Mouse (Mus musculus) embryonic fibroblast, embryonic 13.5 days (primary cell): ENCODE results near the gene Optn. TPM values are rescaled to one million over a fixed set of nuclear protein-coding genes. Genes with fewer than 3 reads are reported as not detected.

ENCODE experiments used
- H3K27ac ChIP-seq: 2 replicates; pipeline ENCODE4 v1.5.1; 2012; ENCODE audit warnings: low read length, control low read depth, inconsistent platforms; ENCODE audit not compliant: insufficient read depth
- H3K4me1 ChIP-seq: 2 replicates; pipeline ENCODE4 v1.6.1; 2011; ENCODE audit warnings: low read length; ENCODE audit not compliant: control insufficient read depth, insufficient read depth
- H3K4me3 ChIP-seq: 2 replicates; pipeline ENCODE4 v1.5.1; 2011; ENCODE audit warnings: mild to moderate bottlenecking, control low read depth, low read length; ENCODE audit not compliant: insufficient read depth
- CTCF ChIP-seq: IDR thresholded peaks from 2 replicates; pipeline ENCODE4 v1.5.1; 2011; ENCODE audit warnings: mild to moderate bottlenecking, control low read depth, low read length, moderate library complexity, borderline replicate concordance; ENCODE audit not compliant: insufficient read depth
- POLR2A ChIP-seq: IDR thresholded peaks from 2 replicates; pipeline ENCODE4 v1.6.1; 2011; ENCODE audit warnings: low read depth, mild to moderate bottlenecking, control low read depth, low read length, moderate library complexity
- polyA plus RNA-seq: library from polyadenylated mRNA; stranded (reverse); fragments of >200 nt; gene quantifications from 2 replicates; pipeline ENCODE4 v1.2.4, GENCODE M21; 2011; ENCODE audit warnings: low read depth; ENCODE audit not compliant: missing spikeins, insufficient read length

Optn gene
- polyA plus RNA-seq, 1 experiment: 10.4 TPM

DNA sequence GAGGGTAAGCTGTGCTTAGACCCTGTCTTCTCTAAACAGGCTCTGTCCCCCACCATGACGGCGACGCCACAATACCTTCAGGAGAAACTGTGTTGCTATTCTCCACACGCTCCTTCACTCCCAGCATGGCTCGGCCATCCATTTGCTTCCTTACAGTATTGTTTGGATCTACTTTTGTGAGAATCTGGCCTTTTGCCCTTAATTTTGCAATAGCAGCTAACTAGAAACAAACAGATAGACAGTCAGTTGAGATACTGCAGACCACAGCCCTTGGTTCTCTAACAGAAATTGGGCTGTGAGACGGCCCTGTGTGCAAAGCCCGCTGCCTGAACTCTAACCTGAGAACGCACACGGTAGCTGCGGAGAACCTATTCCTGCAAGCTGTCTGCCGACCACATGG, 68.2 kb downstream of the Optn start:
- Histone ChIP-seq H3K4me3 (no peak overlapping the region), H3K27ac (no peak overlapping the region), H3K4me1 (no peaks in the 10 kb centered on the region)
- no peak for TF ChIP-seq CTCF

DNA sequence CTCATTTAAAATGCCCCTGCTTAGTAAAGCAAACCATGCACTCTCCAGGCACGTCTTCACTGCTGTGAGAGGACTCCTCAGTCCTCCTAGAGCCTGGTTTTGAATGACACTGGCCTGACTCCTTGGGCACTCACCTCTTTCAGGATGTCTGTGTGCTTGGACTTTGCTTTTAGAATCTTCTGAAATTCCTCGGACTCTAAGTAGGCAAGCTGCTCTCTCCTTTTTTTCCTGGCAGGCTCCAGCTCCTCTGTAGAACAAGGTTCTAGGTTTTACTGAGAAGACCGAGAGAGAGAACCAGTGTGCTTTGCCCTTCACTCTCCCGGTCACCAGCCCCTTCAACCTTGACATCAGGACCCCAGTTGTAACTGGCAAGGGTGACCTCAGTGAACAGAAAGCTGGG, 69.4 kb downstream of the Optn start:
- Histone ChIP-seq H3K4me3 (no peak overlapping the region), H3K4me1 (no peaks in the 10 kb centered on the region), H3K27ac (no peak overlapping the region)
- no peak for TF ChIP-seq CTCF
- TF ChIP-seq POLR2A: no peak

DNA sequence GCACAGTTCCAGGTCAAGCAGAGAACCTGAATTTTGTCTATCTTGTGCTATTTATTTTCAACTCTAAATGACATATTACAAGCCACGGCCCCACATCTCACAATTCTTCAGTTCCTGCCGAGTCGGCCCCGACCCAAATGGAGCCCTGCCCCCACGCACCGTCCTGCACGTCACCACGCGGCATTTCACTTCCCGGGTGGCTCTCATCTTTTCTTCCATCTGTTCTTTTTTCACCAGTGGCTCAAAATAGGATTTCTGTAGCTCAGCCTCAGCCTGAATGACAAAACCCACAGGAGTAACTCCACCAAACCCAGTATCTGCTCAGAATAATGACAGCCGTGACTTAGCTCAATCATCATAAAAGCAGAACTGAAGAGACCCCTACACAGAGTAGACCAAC, 70.3 kb downstream of the Optn start:
- Histone ChIP-seq H3K4me3 (no peak overlapping the region), H3K4me1 (no peaks in the 10 kb centered on the region), H3K27ac (no peak overlapping the region)
- TF ChIP-seq POLR2A: no peak
- no peak for TF ChIP-seq CTCF

DNA sequence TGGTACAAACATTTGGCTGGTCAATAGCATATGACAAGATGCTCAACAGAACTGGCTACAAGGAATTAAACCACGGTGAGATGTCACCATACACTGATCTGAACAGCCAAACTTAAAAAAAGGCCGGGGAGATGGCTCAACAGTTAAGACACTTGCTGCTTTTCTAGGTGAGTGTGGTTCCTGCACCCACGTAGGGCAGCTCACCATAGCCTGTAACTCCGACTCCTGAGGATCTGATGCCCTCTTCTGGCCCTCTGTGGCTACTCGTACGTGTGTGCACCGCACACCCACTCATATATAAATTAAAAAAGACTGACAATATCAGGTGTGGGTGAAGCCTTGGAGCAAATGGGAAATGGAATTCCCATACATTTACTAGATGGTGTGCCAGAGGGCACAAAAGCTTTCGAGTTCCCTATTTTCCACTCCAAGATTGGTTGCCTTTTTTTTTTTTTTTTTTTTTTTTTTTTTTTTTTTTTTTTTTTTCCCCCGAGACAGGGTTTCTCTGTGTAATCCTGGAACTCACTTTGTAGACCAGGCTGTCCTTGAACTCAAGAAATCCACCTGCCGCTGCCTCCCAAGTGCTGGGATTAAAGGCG, 74.9 kb downstream of the Optn start:
- no peak overlapping the region for H3K4me3 ChIP-seq
- TF ChIP-seq POLR2A (no peak), CTCF (peak; percentile 48; the same call in 1 of the 2 replicates)
- H3K4me1 ChIP-seq: no peaks in the 10 kb centered on the region

DNA sequence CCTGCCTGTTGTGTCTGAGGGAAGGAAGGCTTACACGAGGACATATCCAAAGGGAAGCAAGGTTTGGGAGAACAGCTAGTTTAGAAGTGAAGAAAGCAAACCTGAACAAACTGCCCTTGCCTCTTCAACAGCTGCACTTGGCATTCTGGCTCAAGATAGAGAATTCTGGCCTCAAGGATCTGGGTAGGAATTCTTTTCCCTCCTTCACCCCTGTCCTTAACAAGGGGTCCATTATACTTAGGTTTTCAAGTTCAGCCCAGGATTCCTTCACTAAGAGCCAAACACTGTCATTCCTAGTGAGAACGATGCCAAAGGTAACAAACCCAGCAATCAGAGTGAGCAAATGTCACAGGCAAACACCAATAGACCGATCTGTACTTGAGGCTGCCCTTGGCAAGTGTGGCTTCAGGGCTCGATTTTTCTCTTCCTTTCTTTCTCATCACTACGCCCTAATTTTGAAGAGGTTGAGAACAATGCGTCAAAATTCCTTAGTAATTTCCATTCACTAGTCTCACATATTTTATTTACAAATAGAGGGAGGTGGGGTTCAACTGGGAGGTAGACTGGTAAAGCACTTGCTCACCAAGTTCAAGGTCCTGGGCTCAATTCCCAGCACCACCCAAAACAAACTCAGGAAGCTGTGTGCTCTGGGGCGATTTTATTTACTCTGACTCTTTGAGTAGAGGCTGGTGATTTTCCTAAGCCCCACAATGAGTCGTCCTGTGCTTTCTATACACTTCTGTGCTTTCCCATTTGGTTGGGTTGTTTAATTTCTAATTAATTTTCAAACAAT, 76.3 kb downstream of the Optn start:
- Histone ChIP-seq H3K27ac (no peak overlapping the region), H3K4me1 (no peaks in the 10 kb centered on the region), H3K4me3 (no peak overlapping the region)
- TF ChIP-seq CTCF: no peak
- TF ChIP-seq POLR2A: no peak

More for the DNA sequence above, 74.9 kb downstream of the Optn start:
- no peak overlapping the region for H3K27ac ChIP-seq

DNA sequence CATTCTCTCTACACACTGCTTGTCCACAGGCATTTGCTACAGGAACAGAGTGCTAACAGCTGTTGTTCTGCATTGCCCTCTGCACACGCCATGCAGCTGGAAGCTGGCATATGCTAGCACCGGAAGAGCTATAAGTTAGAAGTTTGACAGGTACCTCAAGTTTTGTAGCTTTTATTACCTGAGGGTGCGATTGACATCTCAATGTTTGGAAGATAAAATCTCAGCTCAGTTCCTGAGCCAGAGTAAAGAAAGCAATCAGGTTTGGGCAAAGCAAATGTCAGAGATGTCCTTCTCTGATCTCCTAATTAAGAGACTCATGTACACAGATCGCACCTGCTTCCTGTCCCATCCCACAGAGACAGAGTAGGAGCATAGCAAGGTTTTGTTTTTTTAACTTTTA, 77.1 kb downstream of the Optn start:
- TF ChIP-seq CTCF (no peak), POLR2A (no peak)
- no peak overlapping the region for H3K27ac ChIP-seq
- H3K4me1 ChIP-seq: no peaks in the 10 kb centered on the region
- no peak overlapping the region for H3K4me3 ChIP-seq

DNA sequence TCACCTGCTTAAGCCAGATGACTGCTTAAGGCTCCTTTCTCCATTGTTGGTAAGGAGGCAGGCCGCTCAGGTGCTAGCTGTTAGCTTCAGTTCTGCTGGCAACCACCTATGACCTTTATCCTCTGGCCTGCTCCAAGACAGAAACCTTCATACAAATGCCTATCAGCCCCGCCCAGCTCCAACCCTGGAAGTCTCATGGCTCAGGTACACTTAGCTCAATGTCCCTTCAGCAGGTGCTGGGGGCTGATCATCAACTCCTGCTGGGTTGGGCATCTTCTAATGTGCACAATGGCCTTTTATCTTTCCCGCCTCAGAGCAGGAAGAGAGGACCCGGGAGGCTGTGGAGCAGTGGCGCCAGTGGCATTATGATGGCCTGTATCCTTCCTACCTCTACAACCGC, 78.9 kb downstream of the Optn start:
- Histone ChIP-seq H3K27ac (no peak overlapping the region), H3K4me3 (no peak overlapping the region), H3K4me1 (no peaks in the 10 kb centered on the region)
- TF ChIP-seq POLR2A (no peak), CTCF (no peak)

DNA sequence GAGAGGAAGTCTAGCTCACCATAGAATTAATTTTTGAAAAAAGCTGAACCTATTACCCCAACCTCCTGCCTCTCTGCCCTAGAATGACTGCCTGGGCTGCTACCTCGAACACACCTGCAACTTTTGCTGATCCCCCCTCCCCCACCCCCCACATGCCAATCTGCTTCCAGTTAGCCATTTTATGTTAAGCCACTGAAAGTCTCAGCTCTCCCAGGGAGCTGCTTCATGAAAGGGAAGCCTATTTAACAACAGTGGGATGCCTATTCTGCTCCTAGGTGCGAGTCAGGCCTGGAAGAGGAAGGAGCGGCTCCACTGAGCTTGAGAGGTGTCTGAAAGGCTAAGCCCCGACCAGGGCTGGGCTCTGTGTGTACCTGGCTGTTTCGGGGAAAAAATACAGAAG, 79.9 kb downstream of the Optn start:
- Histone ChIP-seq H3K4me3 (no peak overlapping the region), H3K4me1 (no peaks in the 10 kb centered on the region), H3K27ac (no peak overlapping the region)
- TF ChIP-seq POLR2A (no peak), CTCF (no peak)

DNA sequence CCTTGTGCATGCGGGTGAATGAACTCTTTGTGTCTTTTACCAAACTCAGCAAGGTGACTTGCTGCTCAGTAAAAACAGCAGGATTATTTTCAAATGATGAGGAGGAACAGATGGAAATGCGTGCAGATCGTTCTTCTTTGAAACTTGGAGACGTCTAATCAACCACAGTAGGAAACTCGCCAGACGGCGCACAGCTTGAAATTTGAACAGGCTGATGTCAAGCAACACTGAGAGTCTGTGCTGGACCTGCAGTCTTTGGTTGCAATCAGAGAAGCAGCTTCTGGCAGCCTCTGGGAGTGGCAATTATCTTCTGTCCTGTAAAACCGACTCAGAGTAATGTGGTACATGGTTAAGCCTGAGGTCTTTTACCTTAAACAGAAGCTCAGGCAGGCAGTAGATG, 85.8 kb downstream of the Optn start:
- H3K27ac ChIP-seq: no peak overlapping the region
- TF ChIP-seq CTCF (no peak), POLR2A (no peak)

DNA sequence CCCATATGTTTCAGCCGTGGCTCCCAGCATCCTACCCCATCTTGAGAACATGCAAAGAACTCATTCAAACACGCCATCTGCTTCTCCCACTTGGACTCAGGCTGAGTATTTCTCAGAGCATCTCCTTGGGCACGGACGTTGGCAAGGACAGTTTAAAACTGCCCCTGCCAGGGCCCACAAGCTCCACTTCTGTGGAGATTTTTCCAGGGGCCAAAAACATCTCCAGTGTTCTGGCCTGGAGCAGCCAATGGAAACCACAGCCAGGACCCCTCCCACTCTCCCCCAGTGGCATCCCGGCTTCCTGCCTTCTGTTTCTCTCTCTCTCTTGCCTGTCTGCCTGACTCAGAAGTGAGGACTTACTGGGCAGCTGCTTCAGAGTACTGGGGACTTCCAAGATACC, 88.0 kb downstream of the Optn start, which contains the start of gene Ucma:
TSS of gene Ucma (plus strand) at position 316 of the 400 bp plus-strand sequence.
- no peaks in the 10 kb centered on the region for H3K4me1 ChIP-seq
- no peak within 1 kb of the TSS for H3K4me3 ChIP-seq
- TF ChIP-seq CTCF: no peak
- H3K27ac ChIP-seq: no peak within 1 kb of the TSS

More for the DNA sequence above, 85.8 kb downstream of the Optn start:
- no peaks in the 10 kb centered on the region for H3K4me1 ChIP-seq
- H3K4me3 ChIP-seq: no peak overlapping the region

Other genes with a start within 250 kb of the Optn start
- 45.2 and 69.5 TPM in 2 replicates for gene Sephs1, start 182.5 kb downstream of the Optn start, polyA plus RNA-seq
- 24.1 and 32.4 TPM in 2 replicates for gene Phyh, start 145.0 kb downstream of the Optn start, polyA plus RNA-seq
- not detected in 2 replicates for gene Ucma, start 87.9 kb downstream of the Optn start, polyA plus RNA-seq
- 13.1 and 14.4 TPM in 2 replicates for gene Mcm10, start 51.3 kb downstream of the Optn start, polyA plus RNA-seq
- gene Ccdc3, start 73.7 kb upstream of the Optn start, polyA plus RNA-seq: 3.4 and 11.5 TPM in 2 replicates